Comparison of ENCODE assay signal across 16 mouse cellular contexts in the genomic region with DNA sequence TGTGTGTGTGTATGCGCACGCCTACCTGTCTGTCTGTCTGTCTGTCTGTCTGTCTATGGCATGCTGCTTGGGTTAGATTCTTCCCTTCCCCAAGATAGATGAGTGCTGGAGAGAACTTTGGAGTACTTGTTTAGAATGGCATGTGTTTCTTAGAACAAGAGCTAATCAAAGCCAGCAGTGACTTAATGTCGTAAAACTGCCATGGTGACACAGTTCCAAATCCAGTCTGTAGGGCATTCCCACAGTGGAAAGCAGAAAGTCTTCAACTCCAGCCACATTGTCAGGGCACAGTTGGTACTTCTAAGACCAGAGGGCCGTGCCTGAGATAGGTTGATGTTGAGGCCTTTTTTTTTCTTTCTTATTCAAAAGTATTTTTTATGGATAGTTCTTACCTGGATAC.
A peak's percentile ranks its signal among the peaks of the same experiment; 100 is the strongest.
DNase-seq lines count a peak whose midpoint lies in the region; ATAC-seq and TF ChIP-seq lines count a peak whose summit lies in the region.
"Had no signal": no experiment of that assay in that cellular context is flagged by ENCODE, and none has a peak within 500 bp of the region (broad histone marks: within the 10 kb centered on the region; RNA-seq: fewer than 3 reads in every experiment).

No protein-coding gene starts in this region.

- H3K27ac ChIP-seq in lung, embryonic 15.5 days: 0 out of 2 replicates have a peak overlapping the region, but pooled peaks have one; percentile 34
- peak overlapping the region; percentile 47 for H3K27ac ChIP-seq in heart, adult 2 months
- H3K27ac ChIP-seq in layer of hippocampus, adult 2 months: no peak overlapping the region
- H3K27ac ChIP-seq: macrophage; stomach, embryonic 15.5 days had no signal

- intact Hi-C loops in heart, adult 2 months (cut with DNase I): no loop called here
- intact Hi-C loops in heart, postnatal 14 days (cut with DNase I): no loop called here

- H3K4me3 ChIP-seq in lung, embryonic 15.5 days: no peak overlapping the region
- no peak overlapping the region for H3K4me3 ChIP-seq in heart, adult 2 months
- no peak overlapping the region for H3K4me3 ChIP-seq in layer of hippocampus, adult 2 months
- H3K4me3 ChIP-seq: stomach, embryonic 15.5 days had no signal

- peak; percentile 51 for TF ChIP-seq CTCF in heart, adult 2 months (IDR thresholded peaks at IDR 0.05)
- no peak; the same call in 1 of the 2 replicates for TF ChIP-seq CTCF in layer of hippocampus, adult 2 months (conservative IDR thresholded peaks at IDR 0.05)

- no peaks in the 10 kb centered on the region for H3K79me2 ChIP-seq in heart, adult 2 months (replicated peaks; ENCODE audit: control insufficient read depth, insufficient read depth, low read length)

- no peak for TF ChIP-seq EP300 in heart, adult 2 months (IDR thresholded peaks at IDR 0.05; ENCODE audit: insufficient read depth, low read depth, low read length)

- H3K4me2 ChIP-seq in lung, embryonic 15.5 days: no peak overlapping the region
- H3K4me2 ChIP-seq: stomach, embryonic 15.5 days had no signal

- peaks cover 14% of the 10 kb centered on the region for H3K4me1 ChIP-seq in lung, embryonic 15.5 days
- peaks cover 8% of the 10 kb centered on the region for H3K4me1 ChIP-seq in heart, adult 2 months (ENCODE audit: control insufficient read depth, insufficient read depth, low read length)

- no peak for TF ChIP-seq POLR2A in heart, adult 2 months (IDR thresholded peaks at IDR 0.05; ENCODE audit: insufficient read depth, low read depth, low read length)

- no peaks in the 10 kb centered on the region for H3K36me3 ChIP-seq in lung, embryonic 15.5 days
- H3K36me3 ChIP-seq in heart, adult 2 months (ENCODE audit: control insufficient read depth, insufficient read depth, low read length): no peaks in the 10 kb centered on the region
- H3K36me3 ChIP-seq: stomach, embryonic 15.5 days had no signal

- DNase-seq in lung, postnatal 25 days (ENCODE audit: low spot score): no peak
- DNase-seq in heart, adult 2 months: peak in 1 of 2 experiments; percentile 35
- DNase-seq in heart, postnatal 14 days: peak; percentile 25 to 41
- DNase-seq in layer of hippocampus, adult 2 months (ENCODE audit: low spot score in 2 of 2): no peak
- no peak for DNase-seq in spleen, postnatal 10 days (ENCODE audit: low spot score in 2 of 2)
- DNase-seq: adrenal gland, postnatal 25 days; cerebellum, adult 11-12 months; forebrain, postnatal 0 days; right cerebral cortex, postnatal 14 days; thymus, postnatal 25 days had no signal

- no peak for ATAC-seq in lung, embryonic 15.5 days (ENCODE audit: borderline replicate concordance, extremely low read depth, low FRiP score, low TSS enrichment)
- no peak for ATAC-seq in inflammation-experienced regulatory T-cells, adult 6 months
- ATAC-seq: forebrain, postnatal 0 days; Patski had no signal

- H3K9me3 ChIP-seq in lung, embryonic 15.5 days: no peaks in the 10 kb centered on the region
- H3K9me3 ChIP-seq: stomach, embryonic 15.5 days had no signal

- 66% methylated on average over 4 of the region's 4 CpGs for WGBS in lung, embryonic 15.5 days
- 68% methylated on average over 4 of the region's 4 CpGs for WGBS in heart, adult 2 months

- no peak overlapping the region for H3K9ac ChIP-seq in lung, embryonic 15.5 days
- no peak overlapping the region for H3K9ac ChIP-seq in heart, adult 2 months (ENCODE audit: low read depth, low read length)
- H3K9ac ChIP-seq: forebrain, postnatal 0 days; stomach, embryonic 15.5 days had no signal

- no peaks in the 10 kb centered on the region for H3K27me3 ChIP-seq in lung, embryonic 15.5 days
- no peaks in the 10 kb centered on the region for H3K27me3 ChIP-seq in heart, adult 2 months (ENCODE audit: control insufficient read depth, insufficient read depth, low read length)
- H3K27me3 ChIP-seq: CH12.LX; Patski; stomach, embryonic 15.5 days had no signal

Comparison
In these comparisons a context has a peak if more than half of its experiments do, and no peak if none do; other contexts are left out.
1. DNase-seq: peak in heart, postnatal 14 days (2 of 2); none in lung, postnatal 25 days (single experiment), layer of hippocampus, adult 2 months (0 of 2) and spleen, postnatal 10 days (0 of 2).